Mouse (Mus musculus) cerebellum, adult 2 months (tissue): ENCODE results near the gene Runx1. TPM values are rescaled to one million over a fixed set of nuclear protein-coding genes. Genes with fewer than 3 reads are reported as not detected.

ENCODE experiments used
- DNase-seq, 2 experiments: peaks; one replicate each; pipeline ENCODE4 v3.0.0; 2021
- H3K27ac ChIP-seq: fragments of 200-500 bp; 2 replicates; pipeline ENCODE4 v1.5.1; 2012; ENCODE audit warnings: low read length, control low read depth, inconsistent platforms; ENCODE audit not compliant: insufficient read depth
- H3K27me3 ChIP-seq: fragments of 200-500 bp; 2 replicates; pipeline ENCODE4 v1.6.1; 2012; ENCODE audit warnings: inconsistent platforms, mild to moderate bottlenecking, low read length, moderate library complexity; ENCODE audit not compliant: control insufficient read depth, insufficient read depth
- H3K4me1 ChIP-seq: fragments of 200-500 bp; 2 replicates; pipeline ENCODE4 v1.6.1; 2011; ENCODE audit warnings: low read length; ENCODE audit not compliant: control insufficient read depth, insufficient read depth
- H3K4me3 ChIP-seq: fragments of 200-500 bp; replicated peaks from 2 replicates; pipeline ENCODE3; 2011; ENCODE audit warnings: mild to moderate bottlenecking, low read depth, low read length, control low read depth; ENCODE audit not compliant: insufficient read depth
- CTCF ChIP-seq: fragments of 200-500 bp; IDR thresholded peaks from 2 replicates; pipeline ENCODE4 v1.5.1; 2011; ENCODE audit warnings: low read depth, mild to moderate bottlenecking, control low read depth, low read length, moderate library complexity, borderline replicate concordance; ENCODE audit not compliant: insufficient read depth
- POLR2A ChIP-seq: fragments of 200-500 bp; IDR thresholded peaks from 2 replicates; pipeline ENCODE4 v1.6.1; 2011; ENCODE audit warnings: low read length, control low read depth, borderline replicate concordance; ENCODE audit not compliant: insufficient read depth
- WGBS: fragments of 180-500 bp; shearing (Covaris S2); methylation state at CpG from one replicate; pipeline ENCODE4 v1.1.7; 2018; 5-methylcytosine and 5-hydroxymethylcytosine counted together
- polyA plus RNA-seq: library from polyadenylated mRNA; depleted of rRNA; stranded (reverse); fragments of >200 nt; gene quantifications from 2 replicates; pipeline ENCODE4 v1.2.3, GENCODE M21; 2012

Gene Runx1
- polyA plus RNA-seq, 1 experiment = 0.52 TPM

DNA sequence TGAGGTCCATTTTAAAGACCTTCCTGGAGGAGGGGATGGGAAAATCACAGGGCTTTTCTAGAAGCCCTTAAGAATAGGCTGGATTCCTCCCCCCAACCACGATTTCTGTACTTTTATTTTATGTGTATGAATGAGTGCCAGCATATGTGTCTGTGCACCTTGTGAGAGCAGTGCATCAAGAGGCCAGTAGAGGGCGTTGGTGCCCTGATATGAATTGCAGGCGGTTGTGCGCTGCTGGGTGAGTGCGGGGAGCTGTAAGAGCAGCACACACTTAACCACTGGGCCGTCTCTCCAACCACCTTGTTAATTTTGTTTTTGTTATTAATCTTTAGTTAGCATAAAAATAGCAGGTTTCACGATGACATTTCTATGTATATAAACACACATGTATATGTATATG, 26.0 kb downstream of the Runx1 start:
- 90% methylated on average over 7 of the region's 7 CpGs for WGBS
- Histone ChIP-seq H3K27ac (no peak overlapping the region), H3K4me1 (no peaks in the 10 kb centered on the region), H3K27me3 (no peaks in the 10 kb centered on the region), H3K4me3 (no peak overlapping the region)
- DNase-seq = no peak
- TF ChIP-seq CTCF = no peak
- no peak for TF ChIP-seq POLR2A

DNA sequence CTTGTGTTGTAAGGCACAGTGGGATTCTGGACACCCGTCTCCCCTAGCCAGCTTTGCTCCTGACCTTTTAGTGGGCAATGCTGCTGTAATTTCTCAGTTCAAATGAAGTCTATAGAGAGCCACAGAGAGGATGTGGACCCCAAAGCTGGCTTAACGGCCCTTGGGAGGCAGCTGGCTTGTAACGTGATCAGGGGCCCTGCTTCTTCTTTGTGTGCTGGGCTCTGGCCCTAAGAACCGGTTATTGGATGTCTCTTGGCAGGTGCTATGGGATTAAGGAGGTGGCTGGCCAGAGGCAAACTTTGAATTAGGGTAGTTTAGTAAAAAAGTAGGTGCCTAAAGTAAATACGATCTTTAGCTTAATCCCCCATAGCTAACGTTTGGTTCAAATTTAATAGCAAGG, 31.8 kb downstream of the Runx1 start:
- TF ChIP-seq CTCF (no peak), POLR2A (no peak)
- Histone ChIP-seq H3K27ac (no peak overlapping the region), H3K4me1 (no peaks in the 10 kb centered on the region), H3K4me3 (no peak overlapping the region), H3K27me3 (no peaks in the 10 kb centered on the region; the same call in 1 of the 2 replicates)
- no peak for DNase-seq
- WGBS = 56% methylated on average over 6 of the region's 6 CpGs

DNA sequence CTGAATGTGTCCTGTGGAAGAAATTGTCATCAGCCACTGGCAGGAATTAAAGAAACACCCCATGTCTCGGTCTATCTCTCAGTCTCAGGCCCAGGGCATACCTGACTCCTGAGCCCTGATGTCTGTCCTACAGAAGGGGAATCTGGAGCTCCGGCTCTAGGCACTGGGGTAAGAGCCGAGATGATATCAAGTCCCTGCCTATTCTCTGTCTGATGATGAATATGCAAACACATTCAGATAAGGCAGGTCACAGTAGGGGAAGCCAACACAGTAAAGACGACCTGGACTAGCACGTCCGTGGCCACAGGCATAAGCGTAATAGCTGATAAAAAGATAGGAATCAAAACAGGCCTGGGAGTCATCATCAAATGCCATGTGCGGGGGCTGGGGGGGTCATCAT, 32.2 kb downstream of the Runx1 start:
- Histone ChIP-seq H3K27ac (no peak overlapping the region), H3K4me1 (no peaks in the 10 kb centered on the region), H3K27me3 (no peaks in the 10 kb centered on the region; the same call in 1 of the 2 replicates), H3K4me3 (no peak overlapping the region)
- TF ChIP-seq CTCF (no peak), POLR2A (no peak)
- WGBS = 80% methylated on average over 8 of the region's 8 CpGs
- no peak for DNase-seq

DNA sequence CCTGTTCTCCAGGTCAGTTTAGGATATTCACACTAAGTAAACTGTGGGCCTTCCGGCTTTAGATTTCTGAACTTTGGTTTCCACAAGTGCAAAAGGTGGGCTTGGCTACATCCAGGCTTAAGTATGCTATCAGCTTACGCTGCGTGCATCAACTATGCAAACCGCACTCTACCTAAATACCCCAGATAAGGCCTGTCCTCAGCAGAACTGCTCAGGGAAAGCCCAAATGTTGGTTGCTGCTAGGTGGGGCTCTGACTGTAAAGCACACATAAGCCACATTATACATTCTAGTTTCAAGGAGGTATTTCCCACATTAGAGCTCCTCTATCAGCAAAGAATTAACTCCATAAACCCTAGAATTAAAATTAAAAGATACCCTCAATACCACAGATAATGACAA, 33.0 kb downstream of the Runx1 start:
- over 99% methylated on average over 4 of the region's 4 CpGs for WGBS
- no peak overlapping the region for H3K4me3 ChIP-seq
- TF ChIP-seq CTCF (no peak), POLR2A (no peak)
- H3K27ac ChIP-seq = no peak overlapping the region
- DNase-seq = no peak
- H3K4me1 ChIP-seq = no peaks in the 10 kb centered on the region
- H3K27me3 ChIP-seq = no peaks in the 10 kb centered on the region; the same call in 1 of the 2 replicates

DNA sequence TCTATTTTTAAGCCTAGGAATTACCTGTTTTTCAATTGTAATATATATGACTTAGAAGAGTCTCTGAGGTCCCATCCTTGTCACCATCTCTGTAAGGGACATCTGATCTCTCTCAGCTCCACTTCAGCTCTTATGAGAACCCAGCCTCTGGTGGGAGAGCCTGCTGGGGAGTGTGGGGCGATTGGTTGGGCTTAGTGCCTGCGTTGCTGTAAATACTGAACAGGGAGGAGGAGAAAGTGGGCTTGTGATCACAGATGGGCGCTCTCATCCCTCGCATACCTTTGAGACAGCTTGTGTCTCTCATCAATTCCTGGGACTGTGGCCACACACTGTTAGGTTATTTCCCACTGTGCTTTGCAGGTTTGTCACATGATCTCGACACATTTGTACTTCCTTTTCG, 35.3 kb downstream of the Runx1 start:
- no peaks in the 10 kb centered on the region for H3K4me1 ChIP-seq
- TF ChIP-seq POLR2A = no peak
- TF ChIP-seq CTCF = no peak
- no peak for DNase-seq
- no peak overlapping the region for H3K27ac ChIP-seq
- no peaks in the 10 kb centered on the region; the same call in 1 of the 2 replicates for H3K27me3 ChIP-seq
- 65% methylated on average over 6 of the region's 6 CpGs for WGBS
- H3K4me3 ChIP-seq = no peak overlapping the region

DNA sequence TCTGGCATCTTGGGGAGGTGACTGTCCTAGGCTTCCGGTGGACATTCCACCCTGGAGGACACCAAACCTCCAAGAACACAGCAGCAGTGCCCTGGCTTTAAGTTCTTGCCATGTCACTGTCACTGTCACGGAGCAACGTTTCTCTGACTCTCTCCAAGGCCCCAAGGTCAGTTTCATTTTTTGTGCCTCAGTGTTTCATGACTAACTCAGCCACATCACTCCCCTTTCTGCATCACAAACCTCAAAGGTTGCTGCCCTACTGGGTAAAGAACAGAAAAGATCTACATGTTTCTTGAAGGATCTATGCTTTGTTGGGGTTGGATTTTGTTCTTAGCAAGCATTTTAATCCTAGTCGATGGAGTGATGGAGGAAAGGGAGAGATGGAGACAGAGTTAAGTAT, 36.1 kb downstream of the Runx1 start:
- DNase-seq = no peak
- 85% methylated on average over 4 of the region's 4 CpGs for WGBS
- TF ChIP-seq CTCF = no peak
- TF ChIP-seq POLR2A = no peak
- H3K4me3 ChIP-seq = no peak overlapping the region
- H3K4me1 ChIP-seq = no peaks in the 10 kb centered on the region
- H3K27me3 ChIP-seq = no peaks in the 10 kb centered on the region; the same call in 1 of the 2 replicates
- H3K27ac ChIP-seq = no peak overlapping the region

DNA sequence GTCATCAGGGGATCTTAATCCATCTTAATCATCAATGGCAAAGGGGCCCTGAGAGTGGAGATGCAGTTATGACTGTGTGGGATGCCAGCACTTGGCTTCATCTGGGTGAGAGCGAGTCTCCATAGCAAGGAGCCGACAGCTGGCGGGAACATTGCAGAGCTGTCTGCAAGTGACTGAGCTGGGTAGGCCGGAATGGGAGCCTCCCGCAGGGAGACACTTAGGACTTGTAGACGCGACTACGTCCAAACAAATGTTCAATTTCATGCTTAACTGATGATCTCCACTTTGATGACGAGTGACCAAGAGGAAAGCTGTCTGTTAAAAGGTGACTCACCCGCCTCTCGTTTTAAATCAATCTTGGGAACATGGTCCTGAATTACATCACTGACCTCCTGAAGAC, 37.5 kb downstream of the Runx1 start:
- Histone ChIP-seq H3K4me1 (0 out of 2 replicates have a peak, but pooled peaks cover 3% of the 10 kb centered on the region), H3K27me3 (no peaks in the 10 kb centered on the region; the same call in 1 of the 2 replicates), H3K27ac (no peak overlapping the region), H3K4me3 (no peak overlapping the region)
- WGBS = 23% methylated on average over 11 of the region's 11 CpGs
- no peak for TF ChIP-seq POLR2A
- no peak for TF ChIP-seq CTCF
- DNase-seq = no peak

DNA sequence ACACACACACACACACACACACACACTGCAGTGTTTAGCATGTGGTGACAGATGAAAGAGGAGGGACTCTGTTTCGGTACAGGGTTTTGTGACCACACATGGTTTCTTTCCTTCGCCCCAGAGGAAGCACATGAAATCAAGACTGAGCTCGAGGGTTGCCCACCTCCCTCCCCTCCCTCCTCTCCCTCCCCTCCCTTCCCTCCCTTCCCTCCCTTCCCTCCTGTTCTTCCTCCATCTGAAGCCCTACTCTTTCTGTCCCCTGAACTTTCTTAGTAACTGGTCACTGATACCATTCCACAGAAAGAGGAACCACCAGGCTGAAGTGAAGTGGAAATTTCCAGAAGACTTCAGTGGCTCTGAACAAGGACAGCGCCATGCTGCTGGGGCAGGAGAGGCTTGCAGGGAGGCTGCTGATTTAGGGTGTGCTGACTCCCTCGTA, 39.0 kb downstream of the Runx1 start:
- 0 out of 2 replicates have a peak, but pooled peaks cover 3% of the 10 kb centered on the region for H3K4me1 ChIP-seq
- 78% methylated on average over 5 of the region's 5 CpGs for WGBS
- TF ChIP-seq CTCF (no peak), POLR2A (no peak)
- no peak overlapping the region for H3K27ac ChIP-seq
- H3K4me3 ChIP-seq = no peak overlapping the region
- DNase-seq = no peak
- H3K27me3 ChIP-seq = no peaks in the 10 kb centered on the region; the same call in 1 of the 2 replicates
